In genomic region chr5:38219771-38220307, GRCm38 (mm10) we compare ENCODE assay signal across 8 mouse cellular contexts. TPM values are rescaled to one million over a fixed set of nuclear protein-coding genes. Genes with fewer than 3 reads are reported as not detected.
DNase-seq lines count a peak whose midpoint lies in the region; ATAC-seq and TF ChIP-seq lines count a peak whose summit lies in the region.

No protein-coding gene starts in this region.

- no peak for TF ChIP-seq POLR2A in lung, adult 2 months (IDR thresholded peaks at IDR 0.05; ENCODE audit: borderline replicate concordance, extremely low read depth, low read depth, low read length)
- no peak for TF ChIP-seq POLR2A in olfactory bulb, adult 2 months (IDR thresholded peaks at IDR 0.05; ENCODE audit: insufficient read depth, low read depth, low read length)

- under 1% methylated on average over 35 of the region's 35 CpGs for WGBS in lung, adult 2 months
- WGBS in lung, embryonic 14.5 days: under 1% methylated on average over 35 of the region's 35 CpGs
- under 1% methylated on average over 35 of the region's 35 CpGs for WGBS in olfactory bulb, adult 2 months

- H3K4me1 ChIP-seq in lung, adult 2 months (ENCODE audit: control insufficient read depth, insufficient read depth, low read length): peaks cover 2% of the 10 kb centered on the region; the same call in 1 of the 2 replicates
- H3K4me1 ChIP-seq in lung, embryonic 14.5 days (ENCODE audit: insufficient read depth): peaks cover 6% of the 10 kb centered on the region
- peaks cover 7% of the 10 kb centered on the region for H3K4me1 ChIP-seq in olfactory bulb, adult 2 months (ENCODE audit: control insufficient read depth, insufficient read depth, low read length)

- no peaks in the 10 kb centered on the region for H3K9me3 ChIP-seq in lung, embryonic 14.5 days (ENCODE audit: low read depth, low read length)

- H3K9ac ChIP-seq in lung, embryonic 14.5 days: peak overlapping the region; percentile 87

- ATAC-seq in hematopoietic stem cell, adult 5-6 weeks (replicated peaks in 1 of 2; ENCODE audit: insufficient read depth in 1 of 2, low FRiP score in 2 of 2, low TSS enrichment in 1 of 2, low read depth in 1 of 2, poor library complexity in 2 of 2, severe bottlenecking in 2 of 2): peak; percentile 74 to 75
- ATAC-seq in lung, embryonic 14.5 days (ENCODE audit: insufficient read depth): peak; percentile 83

- H3K4me2 ChIP-seq in lung, embryonic 14.5 days: peak overlapping the region; percentile 89

- H3K4me3 ChIP-seq in lung, adult 2 months (replicated peaks; ENCODE audit: extremely low read depth, low read depth, low read length): peak overlapping the region; percentile 87
- H3K4me3 ChIP-seq in lung, embryonic 14.5 days (ENCODE audit: low read depth, low read length): peak overlapping the region; percentile 92
- H3K4me3 ChIP-seq in olfactory bulb, adult 2 months (ENCODE audit: insufficient read depth, low read depth, low read length): peak overlapping the region; percentile 68

- peak overlapping the region; percentile 46 for H3K27ac ChIP-seq in lung, embryonic 14.5 days (ENCODE audit: low read depth)
- H3K27ac ChIP-seq in olfactory bulb, adult 2 months (ENCODE audit: insufficient read depth, low read depth, low read length): peak overlapping the region; percentile 16

- H3K36me3 ChIP-seq in lung, embryonic 14.5 days (ENCODE audit: insufficient read depth): peaks cover 13% of the 10 kb centered on the region; the same call in 1 of the 2 replicates

- TF ChIP-seq CTCF in lung, adult 2 months (IDR thresholded peaks at IDR 0.05; ENCODE audit: insufficient read depth, low read length): no peak
- no peak for TF ChIP-seq CTCF in lung, embryonic 14.5 days (IDR thresholded peaks at IDR 0.05; ENCODE audit: low read depth)
- no peak for TF ChIP-seq CTCF in olfactory bulb, adult 2 months (IDR thresholded peaks at IDR 0.05; ENCODE audit: insufficient read depth, low read depth, low read length)

- DNase-seq in lung, adult 2 months: no peak
- DNase-seq in lung, postnatal 4 days: no peak
- DNase-seq in c-Kit-positive CD71-positive TER-119-positive erythroid progenitor cells, embryonic 14.5 days (ENCODE audit: low spot score): peak; percentile 31
- DNase-seq in lung, embryonic 14.5 days: no peak
- DNase-seq in thymus, postnatal 4 days: no peak
- no peak for DNase-seq in adrenal gland, adult 18-20 months (ENCODE audit: low spot score in 2 of 2)

- H3K27me3 ChIP-seq in lung, embryonic 14.5 days (ENCODE audit: insufficient read depth, low read length): no peaks in the 10 kb centered on the region

RNA-seq across cellular contexts. Expression of gene Zbtb49, which starts 0.4 kb away (rescaled TPM):
- 13.4 and 18.9 TPM in 2 replicates for polyA plus RNA-seq in lung, adult 2 months (2012; rRNA removed)
- 9.4 and 12.1 TPM in 2 replicates for total RNA-seq in hematopoietic stem cell, adult 5-6 weeks (2017)
- polyA plus RNA-seq in lung, embryonic 14.5 days (2014; fragmentation: Nextera tagmentation; extraction: Ambion mirVana): 12.3 and 14.9 TPM in 2 replicates
- polyA plus RNA-seq in olfactory bulb, adult 2 months (2012; ENCODE audit: insufficient read depth, insufficient read length, low replicate concordance, missing spikeins): not detected in 2 replicates
- 1 to 10 TPM; 7.7 to 9.4 TPM for total RNA-seq in adrenal gland, adult 18-20 months (2021)

RNA-seq across cellular contexts. Expression of gene Lyar, which starts 0.4 kb away (rescaled TPM):
- 3.9 and 4.0 TPM in 2 replicates for polyA plus RNA-seq in lung, adult 2 months (2012; rRNA removed)
- 78.9 and 93.0 TPM in 2 replicates for total RNA-seq in hematopoietic stem cell, adult 5-6 weeks (2017)
- polyA plus RNA-seq in lung, embryonic 14.5 days (2014; fragmentation: Nextera tagmentation; extraction: Ambion mirVana): 105 and 112 TPM in 2 replicates
- polyA plus RNA-seq in olfactory bulb, adult 2 months (2012; ENCODE audit: insufficient read depth, insufficient read length, low replicate concordance, missing spikeins): not detected in 2 replicates
- 10 to 100 TPM; 17.6 to 23.4 TPM for total RNA-seq in adrenal gland, adult 18-20 months (2021)

RNA-seq across cellular contexts. Expression of gene Tmem128, which starts 40.1 kb away (rescaled TPM):
- 25.8 and 33.8 TPM in 2 replicates for polyA plus RNA-seq in lung, adult 2 months (2012; rRNA removed)
- 28.4 and 40.1 TPM in 2 replicates for total RNA-seq in hematopoietic stem cell, adult 5-6 weeks (2017)
- polyA plus RNA-seq in lung, embryonic 14.5 days (2014; fragmentation: Nextera tagmentation; extraction: Ambion mirVana): 78.9 and 80.4 TPM in 2 replicates
- not detected in 2 replicates for polyA plus RNA-seq in olfactory bulb, adult 2 months (2012; ENCODE audit: insufficient read depth, insufficient read length, low replicate concordance, missing spikeins)
- total RNA-seq in adrenal gland, adult 18-20 months (2021): 10 to 100 TPM; 36.1 to 39.2 TPM

RNA-seq across cellular contexts. Expression of gene Otop1, which starts 55.9 kb away (rescaled TPM):
- 0.85 and 3.1 TPM in 2 replicates for polyA plus RNA-seq in lung, adult 2 months (2012; rRNA removed)
- not detected in 2 replicates for total RNA-seq in hematopoietic stem cell, adult 5-6 weeks (2017)
- 0.08 TPM in 1 of 2 replicates, not detected in the other for polyA plus RNA-seq in lung, embryonic 14.5 days (2014; fragmentation: Nextera tagmentation; extraction: Ambion mirVana)
- polyA plus RNA-seq in olfactory bulb, adult 2 months (2012; ENCODE audit: insufficient read depth, insufficient read length, low replicate concordance, missing spikeins): not detected in 2 replicates
- 10 to 100 TPM; 38.4 to 96.2 TPM for total RNA-seq in adrenal gland, adult 18-20 months (2021)

Comparison
In these comparisons a context has a peak if more than half of its experiments do, and no peak if none do; other contexts are left out.
1. RNA of gene Zbtb49, which starts 0.4 kb away (polyA plus RNA-seq): 13.4 to 18.9 TPM in lung, adult 2 months and 12.3 to 14.9 TPM in lung, embryonic 14.5 days; not detected in olfactory bulb, adult 2 months; every median in the first group is over 10 times any median in the second.
2. Peak in every context shown above with its lines, with median percentiles within 50 percentile points of each other: H3K4me3 ChIP-seq.